Mouse (Mus musculus) C2C12 (cell line): ENCODE measurements around the gene A630095N17Rik. TPM values are rescaled to one million over a fixed set of nuclear protein-coding genes. Genes with fewer than 3 reads are reported as not detected.
"Not testable (repeated sequence)": the region's sequence is repeated elsewhere in the genome, so short reads cannot be mapped to it uniquely, and the experiment has no call there.

Experiments
- H3K27me3 ChIP-seq: one replicate; pipeline ENCODE4 v1.6.1; 2011; ENCODE audit not compliant: control insufficient read depth, insufficient read depth, insufficient read length
- H3K36me3 ChIP-seq: one replicate; pipeline ENCODE4 v1.6.1; 2011; ENCODE audit not compliant: control insufficient read depth, insufficient read depth
- H3K4me3 ChIP-seq: one replicate; pipeline ENCODE4 v1.5.1; 2011; ENCODE audit warnings: mild to moderate bottlenecking, control low read depth; ENCODE audit not compliant: poor library complexity, insufficient read depth, severe bottlenecking
- H3K79me2 ChIP-seq: one replicate; pipeline ENCODE4 v1.6.1; 2011; ENCODE audit not compliant: control insufficient read depth, insufficient read depth
- H3K79me3 ChIP-seq: one replicate; pipeline ENCODE4 v1.6.1; 2011; ENCODE audit warnings: low read depth, control low read depth
- H3ac ChIP-seq: one replicate; pipeline ENCODE3; 2011; ENCODE audit warnings: low read depth; ENCODE audit not compliant: control insufficient read depth, insufficient read length
- CEBPB ChIP-seq: IDR thresholded peaks from one replicate; pipeline ENCODE4 v1.6.1; 2011; ENCODE audit warnings: low read depth, mild to moderate bottlenecking, control low read depth, moderate library complexity
- CTCF ChIP-seq: IDR thresholded peaks from one replicate; pipeline ENCODE4 v1.5.1; 2011; ENCODE audit not compliant: control insufficient read depth, insufficient read depth, insufficient read length
- FOSL1 ChIP-seq: IDR thresholded peaks from one replicate; pipeline ENCODE4 v1.8.0; 2011; ENCODE audit warnings: mild to moderate bottlenecking, low read length; ENCODE audit not compliant: poor library complexity, insufficient read depth, severe bottlenecking
- MAX ChIP-seq: IDR thresholded peaks from one replicate; pipeline ENCODE4 v1.6.1; 2011; ENCODE audit warnings: mild to moderate bottlenecking, control low read depth
- MYOD1 ChIP-seq: IDR thresholded peaks from one replicate; pipeline ENCODE4 v1.6.1; 2011; ENCODE audit warnings: low read depth; ENCODE audit not compliant: control insufficient read depth, insufficient read length
- MYOG ChIP-seq: IDR thresholded peaks from one replicate; pipeline ENCODE4 v1.6.1; 2011; ENCODE audit not compliant: control insufficient read depth, insufficient read length; ENCODE audit errors: extremely low read depth
- USF1 ChIP-seq: IDR thresholded peaks from one replicate; pipeline ENCODE4 v1.6.1; 2011; ENCODE audit warnings: low read depth, mild to moderate bottlenecking, control low read depth, moderate library complexity
- polyA plus RNA-seq: library from polyadenylated mRNA; unstranded; fragments of >200 nt; fragmentation: generic; extraction: Trizol; gene quantifications from one replicate; pipeline ENCODE4 v1.2.1, GENCODE M21; 2012; ENCODE audit warnings: missing spikeins

A630095N17Rik gene
- polyA plus RNA-seq, 1 experiment = not detected

GRCm38 (mm10) chr1:75244836-75245235 lies 12.9 kb upstream of the A630095N17Rik start:
- Histone ChIP-seq H3K79me2 (no peaks in the 10 kb centered on the region), H3K36me3 (peaks cover 8% of the 10 kb centered on the region), H3K79me3 (no peaks in the 10 kb centered on the region), H3K4me3 (no peak overlapping the region), H3K27me3 (no peaks in the 10 kb centered on the region), H3ac (no peak overlapping the region)
- TF ChIP-seq FOSL1 (no peak), MYOD1 (no peak), MYOG (no peak), USF1 (no peak), CTCF (no peak), MAX (no peak), CEBPB (no peak)

- Histone ChIP-seq H3K4me3 (no peak overlapping the region), H3ac (no peak overlapping the region), H3K79me2 (no peaks in the 10 kb centered on the region), H3K36me3 (peaks cover 12% of the 10 kb centered on the region), H3K79me3 (no peaks in the 10 kb centered on the region), H3K27me3 (no peaks in the 10 kb centered on the region)
- TF ChIP-seq MYOD1 (no peak), MAX (no peak), CTCF (no peak), CEBPB (no peak)
Observed at GRCm38 (mm10) chr1:75244175-75244826, 12.4 kb upstream of the A630095N17Rik start.

DNA sequence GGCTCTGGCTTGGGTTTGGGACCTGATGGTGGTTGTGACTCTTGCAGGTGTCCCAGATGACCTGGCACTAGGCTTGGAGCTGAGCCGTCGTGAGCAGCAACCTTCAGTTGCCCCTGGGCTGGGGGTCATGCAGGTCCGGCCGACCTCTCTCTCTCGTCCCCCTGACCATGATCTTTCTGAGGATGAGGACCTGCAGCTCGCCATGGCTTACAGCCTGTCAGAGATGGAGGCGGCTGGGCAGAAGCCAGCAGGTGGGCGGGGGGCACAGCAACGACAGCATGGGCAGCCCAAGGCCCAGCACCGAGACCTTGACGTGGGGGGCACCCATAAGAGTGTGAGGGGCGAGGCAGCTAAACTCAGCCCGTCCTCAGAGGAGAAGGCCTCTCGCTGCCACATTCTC lies 11.5 kb upstream of the A630095N17Rik start:
- H3K27me3 ChIP-seq = no peaks in the 10 kb centered on the region
- H3K79me2 ChIP-seq = no peaks in the 10 kb centered on the region
- no peak for TF ChIP-seq USF1
- TF ChIP-seq CEBPB = no peak
- TF ChIP-seq MYOD1 = no peak
- TF ChIP-seq MYOG = no peak
- no peak for TF ChIP-seq CTCF
- no peak for TF ChIP-seq FOSL1
- TF ChIP-seq MAX = no peak
- no peak overlapping the region for H3ac ChIP-seq
- H3K36me3 ChIP-seq = peaks cover 16% of the 10 kb centered on the region
- H3K79me3 ChIP-seq = no peaks in the 10 kb centered on the region
- H3K4me3 ChIP-seq = no peak overlapping the region

- Histone ChIP-seq H3K79me3 (no peaks in the 10 kb centered on the region), H3K79me2 (peaks cover 10% of the 10 kb centered on the region), H3ac (no peak overlapping the region), H3K27me3 (no peaks in the 10 kb centered on the region), H3K36me3 (peaks cover 16% of the 10 kb centered on the region), H3K4me3 (no peak overlapping the region)
- TF ChIP-seq MAX (no peak), FOSL1 (no peak), CEBPB (no peak), MYOD1 (no peak), CTCF (no peak), USF1 (no peak), MYOG (no peak)
Observed at GRCm38 (mm10) chr1:75239591-75239990, 7.7 kb upstream of the A630095N17Rik start.

GRCm38 (mm10) chr1:75236117-75237050 lies 4.5 kb upstream of the A630095N17Rik start, which contains the start of gene Dnajb2:
Dnajb2 (plus strand) TSS chr1:75236406.
- Histone ChIP-seq H3K79me2 (peaks cover 10% of the 10 kb centered on the region), H3K79me3 (no peaks in the 10 kb centered on the region)
- TF ChIP-seq FOSL1 (no peak), MAX (peak; percentile 14)

DNA sequence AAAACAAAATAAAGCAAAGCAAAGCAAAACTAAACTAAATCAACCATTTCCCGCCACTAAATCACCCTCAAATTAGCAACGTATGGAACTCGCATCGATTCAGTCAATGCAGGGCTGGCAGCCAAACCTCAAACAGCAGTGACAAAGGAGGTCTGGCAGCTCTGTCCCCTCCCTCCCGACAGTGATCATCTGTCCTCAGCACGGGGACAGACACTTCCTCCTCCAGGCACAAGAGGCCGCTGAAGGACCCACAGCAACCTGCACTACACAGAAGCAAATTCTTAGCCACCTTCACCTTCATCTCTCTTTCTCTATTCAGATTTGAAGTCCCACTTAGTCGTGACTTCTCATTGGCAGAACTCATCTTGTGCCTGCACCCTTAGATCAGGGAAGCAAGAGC lies 2.7 kb upstream of the A630095N17Rik start:
- H3K27me3 ChIP-seq = no peaks in the 10 kb centered on the region
- no peak overlapping the region for H3ac ChIP-seq
- H3K4me3 ChIP-seq = no peak overlapping the region
- no peaks in the 10 kb centered on the region for H3K79me3 ChIP-seq
- peaks cover 6% of the 10 kb centered on the region for H3K36me3 ChIP-seq
- peaks cover 10% of the 10 kb centered on the region for H3K79me2 ChIP-seq
- TF ChIP-seq MYOD1 (no peak), CTCF (no peak), MYOG (no peak), FOSL1 (no peak), CEBPB (no peak), MAX (no peak), USF1 (no peak)

More at GRCm38 (mm10) chr1:75236117-75237050, 4.5 kb upstream of the A630095N17Rik start, which contains the start of gene Dnajb2:
- Histone ChIP-seq H3K36me3 (peaks cover 16% of the 10 kb centered on the region), H3K27me3 (no peaks in the 10 kb centered on the region), H3ac (peak within 1 kb of the TSS; percentile 95), H3K4me3 (peak within 1 kb of the TSS; percentile 63)

DNA sequence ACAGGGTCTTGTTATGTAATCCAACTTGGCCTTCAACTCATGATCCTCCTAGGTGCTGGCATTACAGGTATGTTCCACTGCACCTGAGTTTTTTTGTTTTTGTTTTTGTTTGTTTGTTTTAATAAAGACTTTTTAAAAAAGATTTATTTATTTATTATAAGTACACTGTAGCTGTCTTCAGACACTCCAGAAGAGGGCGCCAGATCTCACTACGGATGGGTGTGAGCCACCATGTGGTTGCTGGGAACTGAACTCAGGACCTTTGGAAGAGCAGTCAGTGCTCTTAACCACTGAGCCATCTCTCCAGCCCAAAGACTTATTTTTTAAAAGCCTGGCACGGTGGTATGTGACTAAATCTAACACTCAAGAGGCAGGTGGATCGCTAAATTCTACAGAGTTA lies 587 bp upstream of the A630095N17Rik start:
- not testable (repeated sequence) for H3K79me2 ChIP-seq, H3K79me3 ChIP-seq, H3ac ChIP-seq, H3K4me3 ChIP-seq, H3K36me3 ChIP-seq, H3K27me3 ChIP-seq
